Mouse (Mus musculus) olfactory bulb, adult 2 months (tissue): ENCODE results near the gene Slc39a2.

ENCODE experiments used
- CTCF ChIP-seq: fragments of 200-500 bp; IDR thresholded peaks from 2 replicates; pipeline ENCODE4 v1.5.1; 2012; ENCODE audit warnings: low read depth, mild to moderate bottlenecking, low read length, moderate library complexity; ENCODE audit not compliant: insufficient read depth
- POLR2A ChIP-seq: fragments of 200-500 bp; IDR thresholded peaks from 2 replicates; pipeline ENCODE4 v1.6.1; 2012; ENCODE audit warnings: mild to moderate bottlenecking, low read depth, low read length, moderate library complexity; ENCODE audit not compliant: insufficient read depth

DNA sequence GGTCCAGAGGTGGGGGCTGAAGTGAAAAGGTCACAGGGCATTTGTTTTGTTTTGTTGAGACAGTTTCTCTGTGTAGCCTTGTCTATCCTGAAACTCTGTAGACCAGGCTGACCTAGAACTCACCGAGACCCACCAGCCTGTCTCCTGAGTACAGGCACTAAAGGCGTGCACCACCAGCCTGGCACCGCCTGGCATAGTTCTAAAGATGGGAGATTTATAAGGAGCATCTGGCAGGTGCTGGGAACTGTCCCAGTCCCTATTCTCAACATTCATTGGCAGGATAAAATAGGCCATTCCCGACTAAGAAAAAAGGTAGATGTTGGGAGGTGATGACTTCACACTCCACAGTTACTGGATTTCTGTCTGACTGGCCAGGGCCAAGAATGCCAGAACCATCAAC is 26.3 kb downstream of the Slc39a2 start:
- TF ChIP-seq POLR2A (no peak), CTCF (no peak)
